Mouse (Mus musculus) bone marrow, adult 2 months (tissue): ENCODE measurements around the gene Mrps30.

Experiments
- CTCF ChIP-seq: fragments of 200-500 bp; IDR thresholded peaks from 2 replicates; pipeline ENCODE4 v1.5.1; 2011; ENCODE audit warnings: low read length, control low read depth; ENCODE audit not compliant: control insufficient read depth, insufficient read depth
- POLR2A ChIP-seq: fragments of 200-500 bp; IDR thresholded peaks from 2 replicates; pipeline ENCODE4 v1.6.1; 2011; ENCODE audit warnings: low read depth, mild to moderate bottlenecking, control low read depth, low read length, borderline replicate concordance; ENCODE audit not compliant: control insufficient read depth

GRCm38 (mm10) chr13:118403544-118403943 is 16.5 kb upstream of the Mrps30 start:
- TF ChIP-seq POLR2A = no peak
- TF ChIP-seq CTCF = no peak
